Comparison of ENCODE assay signal across 10 mouse cellular contexts in genomic region chr7:134566322-134566721, GRCm38 (mm10).
DNase-seq lines count a peak whose midpoint lies in the region; ATAC-seq and TF ChIP-seq lines count a peak whose summit lies in the region.
"Had no signal": no experiment of that assay in that cellular context is flagged by ENCODE, and none has a peak within 500 bp of the region (broad histone marks: within the 10 kb centered on the region; RNA-seq: fewer than 3 reads in every experiment).

No protein-coding gene starts in this region.

- TF ChIP-seq POLR2A in limb, embryonic 14.5 days (IDR thresholded peaks at IDR 0.05; ENCODE audit: borderline replicate concordance, extremely low read depth, insufficient read depth, insufficient read length), result no peak

- H3K4me3 ChIP-seq in intestine, embryonic 14.5 days (ENCODE audit: low read depth, low read length), result no peak overlapping the region
- no peak overlapping the region for H3K4me3 ChIP-seq in intestine, embryonic 15.5 days (replicated peaks)
- no peak overlapping the region for H3K4me3 ChIP-seq in kidney, embryonic 16.5 days (ENCODE audit: low read length)
- H3K4me3 ChIP-seq in limb, embryonic 14.5 days (replicated peaks; ENCODE audit: low read length), result no peak overlapping the region
- H3K4me3 ChIP-seq: embryonic facial prominence, embryonic 15.5 days; neural tube, embryonic 13.5 days had no signal

- H3K4me1 ChIP-seq in intestine, embryonic 14.5 days (replicated peaks; ENCODE audit: control insufficient read depth, insufficient read depth, low read length), result no peaks in the 10 kb centered on the region
- H3K4me1 ChIP-seq in intestine, embryonic 15.5 days (replicated peaks), result no peaks in the 10 kb centered on the region
- H3K4me1 ChIP-seq in kidney, embryonic 16.5 days (ENCODE audit: insufficient read depth, low read length), result no peaks in the 10 kb centered on the region
- H3K4me1 ChIP-seq in limb, embryonic 14.5 days (ENCODE audit: control insufficient read depth, insufficient read depth, low read length), result no peaks in the 10 kb centered on the region
- H3K4me1 ChIP-seq: embryonic facial prominence, embryonic 15.5 days; neural tube, embryonic 13.5 days had no signal

- no peak overlapping the region for H3K9ac ChIP-seq in intestine, embryonic 14.5 days (ENCODE audit: low read length)
- no peak overlapping the region for H3K9ac ChIP-seq in intestine, embryonic 15.5 days
- no peak overlapping the region for H3K9ac ChIP-seq in kidney, embryonic 16.5 days (replicated peaks; ENCODE audit: low read length)
- H3K9ac ChIP-seq in limb, embryonic 14.5 days (ENCODE audit: low read depth, low read length, severe bottlenecking), result no peak overlapping the region
- H3K9ac ChIP-seq: embryonic facial prominence, embryonic 15.5 days; neural tube, embryonic 13.5 days had no signal

- peak; percentile 81 for DNase-seq in intestine, embryonic 14.5 days (ENCODE audit: low spot score)
- peak; percentile 22 to 62 for DNase-seq in adrenal gland, postnatal 4 days (ENCODE audit: low spot score in 2 of 2)
- DNase-seq in forelimb bud, embryonic 11.5 days (ENCODE audit: low read depth, low spot score), result peak; percentile 70
- peak; percentile 77 for DNase-seq in limb, embryonic 14.5 days (ENCODE audit: low spot score)
- DNase-seq in right cerebral cortex, adult 18-20 months, result peak; percentile 62
- DNase-seq in urinary bladder, postnatal 4 days (ENCODE audit: low spot score in 2 of 2), result peak; percentile 33 to 75

- H3K27me3 ChIP-seq in intestine, embryonic 14.5 days (replicated peaks; ENCODE audit: control insufficient read depth, insufficient read depth, low read length), result no peaks in the 10 kb centered on the region
- H3K27me3 ChIP-seq in intestine, embryonic 15.5 days (replicated peaks), result no peaks in the 10 kb centered on the region
- no peaks in the 10 kb centered on the region for H3K27me3 ChIP-seq in kidney, embryonic 16.5 days (ENCODE audit: insufficient read depth, low read length)
- no peaks in the 10 kb centered on the region for H3K27me3 ChIP-seq in limb, embryonic 14.5 days (ENCODE audit: control insufficient read depth, insufficient read depth, low read length)
- H3K27me3 ChIP-seq: embryonic facial prominence, embryonic 15.5 days; neural tube, embryonic 13.5 days had no signal

- ATAC-seq in intestine, embryonic 14.5 days (replicated peaks; ENCODE audit: low FRiP score, low TSS enrichment, low read depth), result no peak
- no peak for ATAC-seq in intestine, embryonic 15.5 days
- 0 out of 2 replicates have a peak, but pooled peaks have one; percentile 19 for ATAC-seq in kidney, embryonic 16.5 days (ENCODE audit: low FRiP score, low TSS enrichment)
- no peak for ATAC-seq in limb, embryonic 14.5 days (ENCODE audit: low FRiP score, low read depth)

- H3K27ac ChIP-seq in intestine, embryonic 14.5 days (ENCODE audit: low read depth), result no peak overlapping the region
- H3K27ac ChIP-seq in intestine, embryonic 15.5 days, result no peak overlapping the region
- no peak overlapping the region for H3K27ac ChIP-seq in kidney, embryonic 16.5 days (ENCODE audit: low read length)
- H3K27ac ChIP-seq in limb, embryonic 14.5 days (replicated peaks; ENCODE audit: low read depth, low read length), result no peak overlapping the region
- H3K27ac ChIP-seq: embryonic facial prominence, embryonic 15.5 days; neural tube, embryonic 13.5 days had no signal

- no peaks in the 10 kb centered on the region for H3K9me3 ChIP-seq in intestine, embryonic 14.5 days (ENCODE audit: control insufficient read depth, low read length)
- no peaks in the 10 kb centered on the region for H3K9me3 ChIP-seq in intestine, embryonic 15.5 days
- H3K9me3 ChIP-seq in kidney, embryonic 16.5 days (ENCODE audit: low read length), result 0 out of 2 replicates have a peak, but pooled peaks cover 4% of the 10 kb centered on the region
- H3K9me3 ChIP-seq in limb, embryonic 14.5 days (ENCODE audit: control insufficient read depth, low read length), result no peaks in the 10 kb centered on the region
- H3K9me3 ChIP-seq: embryonic facial prominence, embryonic 15.5 days had no signal

- H3K36me3 ChIP-seq in intestine, embryonic 14.5 days (ENCODE audit: control insufficient read depth, insufficient read depth, low read length), result no peaks in the 10 kb centered on the region
- no peaks in the 10 kb centered on the region for H3K36me3 ChIP-seq in intestine, embryonic 15.5 days
- no peaks in the 10 kb centered on the region for H3K36me3 ChIP-seq in kidney, embryonic 16.5 days (ENCODE audit: insufficient read depth, low read length)
- no peaks in the 10 kb centered on the region for H3K36me3 ChIP-seq in limb, embryonic 14.5 days (ENCODE audit: control insufficient read depth, insufficient read depth, low read length)
- H3K36me3 ChIP-seq: embryonic facial prominence, embryonic 15.5 days; neural tube, embryonic 13.5 days had no signal

- 67% methylated on average over 5 of the region's 5 CpGs for WGBS in intestine, embryonic 14.5 days
- 70% methylated on average over 5 of the region's 5 CpGs for WGBS in intestine, embryonic 15.5 days
- WGBS in kidney, embryonic 16.5 days, result 58% methylated on average over 5 of the region's 5 CpGs
- 67% methylated on average over 5 of the region's 5 CpGs for WGBS in limb, embryonic 14.5 days

- H3K4me2 ChIP-seq in intestine, embryonic 14.5 days (ENCODE audit: low read length), result no peak overlapping the region
- no peak overlapping the region for H3K4me2 ChIP-seq in intestine, embryonic 15.5 days (replicated peaks)
- no peak overlapping the region for H3K4me2 ChIP-seq in kidney, embryonic 16.5 days (replicated peaks; ENCODE audit: low read depth, low read length)
- no peak overlapping the region for H3K4me2 ChIP-seq in limb, embryonic 14.5 days (replicated peaks; ENCODE audit: low read depth, low read length, severe bottlenecking)
- H3K4me2 ChIP-seq: embryonic facial prominence, embryonic 15.5 days; neural tube, embryonic 13.5 days had no signal
